Mouse (Mus musculus) left cerebral cortex, adult 9 months (tissue): ENCODE measurements around the gene Slmap.
A peak's percentile ranks its signal among the peaks of the same experiment; 100 is the strongest.

Experiments
- DNase-seq, 2 experiments: peaks; one replicate each; pipeline ENCODE4 v3.0.0; 2022; ENCODE audit warnings: low spot score in 2 of 2

Gene Slmap

DNA sequence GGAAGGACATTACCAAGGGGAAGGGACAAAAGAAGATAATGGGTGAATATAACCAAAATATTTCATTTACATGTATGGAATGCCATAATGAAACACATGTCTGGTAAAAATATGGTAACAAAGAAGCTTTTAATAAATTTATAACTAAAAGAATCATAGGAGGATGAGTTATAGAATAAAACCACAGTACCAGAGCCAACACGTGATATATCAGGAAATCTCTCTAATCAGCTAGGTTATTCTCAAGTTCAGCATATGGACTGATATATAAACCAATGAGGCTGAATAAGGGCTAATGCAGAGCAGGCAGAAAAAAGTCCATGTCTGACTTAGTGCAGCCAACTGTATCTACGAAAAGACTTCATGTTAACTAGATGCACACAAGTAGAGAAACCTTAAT lies 58.3 kb downstream of the Slmap start:
- DNase-seq, result no peak

DNA sequence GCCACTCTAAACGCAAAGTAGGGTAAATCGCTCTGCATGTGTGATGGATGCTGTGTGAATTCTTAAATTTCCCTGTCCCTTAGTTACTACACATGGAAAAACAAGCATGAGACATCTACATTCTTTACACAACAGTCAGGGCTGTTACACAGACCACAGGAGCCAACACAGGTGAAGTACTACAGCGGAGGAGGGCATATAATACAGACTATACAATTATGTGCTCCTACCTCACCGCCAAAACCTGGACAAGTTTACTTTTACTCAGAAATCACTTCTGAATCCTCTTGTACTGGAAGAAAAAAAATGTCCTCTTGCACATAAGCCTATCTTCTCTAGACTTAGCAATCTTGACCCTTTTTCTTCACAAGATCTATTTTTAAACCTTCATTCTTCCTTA lies 66.8 kb downstream of the Slmap start:
- no peak for DNase-seq

GRCm38 (mm10) chr14:26466544-26467125 lies 68.1 kb downstream of the Slmap start:
- DNase-seq, result no peak

DNA sequence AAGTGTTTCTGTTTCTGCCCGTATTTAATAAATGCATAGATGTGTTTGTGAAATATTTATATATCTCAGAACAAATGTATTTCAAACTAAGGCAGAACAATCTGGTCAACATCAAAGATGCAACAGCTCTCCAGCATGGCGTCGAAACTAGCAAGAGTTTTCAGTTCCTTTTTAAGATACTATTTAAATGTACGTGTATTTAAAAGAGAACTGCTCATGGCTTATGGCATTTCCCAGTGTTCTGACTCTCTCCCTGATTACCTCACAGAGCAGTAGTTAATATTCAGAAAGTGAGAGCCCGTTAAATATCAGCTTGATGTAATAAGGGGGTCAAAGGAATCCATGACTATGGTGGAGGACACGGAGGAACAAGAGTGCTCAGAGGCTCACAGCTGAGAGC lies 68.8 kb downstream of the Slmap start:
- no peak for DNase-seq

- peak in 1 of 2 experiments; percentile 22 for DNase-seq
Observed at GRCm38 (mm10) chr14:26459516-26459915, 75.2 kb downstream of the Slmap start.

DNA sequence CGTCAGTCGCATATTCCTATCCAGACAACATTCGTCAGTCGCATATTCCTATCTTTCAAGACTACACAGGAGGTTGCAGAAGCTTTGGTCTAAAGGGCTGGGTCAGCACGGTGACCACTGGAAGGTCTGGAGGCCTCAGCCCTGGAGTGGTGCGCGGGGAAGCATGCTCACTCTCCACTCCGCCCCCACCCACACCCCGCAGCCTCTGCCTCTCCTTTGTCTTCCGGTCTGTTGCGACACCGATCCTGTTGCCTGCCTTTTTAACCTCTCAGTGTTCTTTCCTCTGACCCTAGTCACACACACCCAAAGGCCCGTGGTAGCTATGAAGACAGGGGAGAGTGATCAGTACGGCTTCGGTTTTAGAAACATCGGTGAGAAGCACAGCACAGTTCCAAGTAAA lies 79.9 kb downstream of the Slmap start:
- DNase-seq, result no peak

DNA sequence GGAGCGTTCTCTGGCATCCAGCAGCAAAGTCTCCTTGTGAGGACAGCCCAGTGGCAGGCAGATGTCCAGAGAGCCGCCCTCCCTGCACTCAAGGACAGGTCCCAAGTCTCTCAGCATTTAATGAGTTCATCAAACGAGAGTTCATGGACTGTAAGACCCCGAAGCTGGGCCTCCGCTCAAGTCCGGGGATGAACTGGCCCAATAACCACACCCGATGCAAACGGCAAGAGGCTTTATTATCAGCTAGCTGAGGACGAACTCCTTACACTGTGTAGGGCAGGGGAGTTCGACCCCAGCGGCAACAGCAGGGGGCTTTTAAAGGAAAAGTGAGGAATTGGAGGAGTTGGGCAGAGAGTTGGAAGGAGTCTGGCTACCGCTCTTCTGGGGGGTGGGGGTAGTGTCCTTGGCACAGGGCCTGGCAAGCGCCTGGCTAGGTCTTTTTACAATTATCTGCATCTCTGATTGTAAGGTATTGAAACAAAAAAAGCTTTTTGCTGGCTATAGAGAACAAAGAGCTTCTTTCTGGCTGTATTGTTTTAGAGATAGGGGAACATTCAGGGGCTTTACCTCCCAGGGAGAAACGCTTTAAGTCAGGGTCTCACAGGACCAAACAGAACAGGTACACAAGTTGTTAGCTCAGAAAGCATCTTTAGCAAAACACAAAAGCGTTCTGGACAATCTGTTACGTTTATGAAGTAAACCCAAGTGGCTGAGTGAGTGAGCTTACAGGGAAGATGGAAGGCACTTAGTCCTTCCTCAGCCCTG lies 84.5 kb downstream of the Slmap start:
- no peak for DNase-seq

DNA sequence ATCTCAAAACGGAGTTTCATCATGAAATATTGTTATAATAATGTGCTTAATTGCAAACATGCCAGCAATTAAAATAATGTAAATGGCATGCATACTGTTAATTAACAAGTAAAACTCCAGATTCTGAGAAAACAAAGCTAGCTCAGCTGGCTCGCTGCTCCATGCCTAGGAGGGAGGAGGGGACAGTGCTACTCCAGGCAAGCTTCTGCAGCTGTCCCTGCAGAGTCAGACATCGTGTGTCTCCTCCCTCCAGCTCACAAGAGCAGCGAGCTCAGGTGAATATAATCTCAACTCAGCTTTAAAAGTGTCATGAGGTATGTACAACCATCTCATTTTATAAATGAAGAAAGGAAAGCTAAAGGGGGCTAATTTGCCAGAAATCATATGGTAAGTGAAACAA lies 86.2 kb downstream of the Slmap start:
- DNase-seq, result no peak

GRCm38 (mm10) chr14:26447223-26447622 lies 87.5 kb downstream of the Slmap start:
- DNase-seq, result no peak

DNA sequence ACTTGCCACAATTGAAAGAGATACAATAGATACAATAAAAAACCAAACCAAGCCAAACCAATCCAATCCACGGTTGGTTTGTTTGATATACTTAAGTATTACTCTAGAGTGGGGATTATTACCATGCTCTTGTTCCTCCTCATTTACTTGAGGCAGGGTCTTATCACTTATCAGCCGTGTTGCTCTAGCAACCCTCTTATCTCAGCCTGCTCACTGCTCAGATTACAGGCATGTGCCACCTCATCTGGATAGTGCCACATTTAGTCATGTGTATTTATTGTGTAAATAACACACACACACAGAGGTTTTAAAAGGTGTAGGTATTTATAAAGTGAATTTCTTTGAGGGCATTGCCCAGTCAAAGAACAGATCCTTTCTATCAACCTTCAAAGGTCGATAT lies 88.2 kb downstream of the Slmap start:
- no peak for DNase-seq

- no peak for DNase-seq
Observed at GRCm38 (mm10) chr14:26442534-26442933, 92.2 kb downstream of the Slmap start.

DNA sequence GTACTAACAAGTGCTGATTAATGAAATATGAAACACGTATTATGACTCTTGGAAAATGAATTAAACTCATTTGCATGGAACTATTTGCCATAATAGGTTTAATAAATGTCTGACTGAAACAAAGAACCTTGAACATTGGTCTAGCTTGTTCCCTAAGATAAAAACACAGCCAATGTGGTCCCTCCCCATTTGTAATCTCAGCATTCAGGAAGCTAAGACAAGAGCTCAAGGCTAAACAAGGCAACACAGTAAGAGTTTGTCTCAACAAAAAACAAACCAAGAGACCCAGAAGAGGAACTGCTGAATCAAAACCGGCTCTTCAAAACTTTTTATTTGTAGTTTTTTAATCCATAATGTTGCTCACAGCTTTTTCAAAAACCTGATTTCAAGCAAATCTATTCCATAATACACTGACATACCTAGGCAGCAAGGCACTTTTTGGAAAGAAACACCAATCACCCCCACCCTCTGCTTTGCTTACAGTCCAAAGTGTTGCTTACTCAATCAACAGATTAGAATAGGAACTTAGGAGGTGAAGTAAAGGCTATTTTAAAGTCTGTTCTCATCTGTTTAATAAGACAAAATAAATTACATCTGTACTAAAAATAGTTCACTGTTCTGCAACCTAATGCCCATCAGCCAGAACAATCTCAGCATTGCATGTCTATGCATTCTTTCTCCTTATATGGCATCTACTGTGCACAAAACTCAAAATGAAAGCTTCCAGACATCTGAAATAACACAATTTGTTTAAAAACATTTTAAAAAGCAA lies 93.5 kb downstream of the Slmap start:
- DNase-seq, result no peak

GRCm38 (mm10) chr14:26439996-26440395 lies 94.7 kb downstream of the Slmap start:
- DNase-seq, result no peak

DNA sequence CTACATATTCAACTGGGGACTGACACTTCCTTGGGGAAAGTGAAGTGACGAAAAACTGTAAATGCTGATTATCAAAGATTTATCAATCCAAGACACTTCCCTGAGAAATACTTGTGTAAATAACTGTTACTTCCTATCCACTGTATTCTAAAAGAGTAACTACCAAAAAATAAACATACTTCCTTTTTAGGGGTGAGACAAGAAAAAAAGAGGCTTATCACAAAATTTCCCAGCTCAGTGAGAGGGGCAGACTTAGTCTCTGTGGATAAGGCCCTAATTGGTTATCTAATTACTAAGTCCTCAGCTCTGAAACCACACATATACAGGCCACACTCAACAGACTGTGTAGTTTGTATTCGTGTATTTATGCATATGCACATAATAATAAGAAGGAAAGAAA lies 97.0 kb downstream of the Slmap start:
- no peak for DNase-seq

- DNase-seq, result no peak
Observed at GRCm38 (mm10) chr14:26436304-26436703, 98.4 kb downstream of the Slmap start.

- no peak for DNase-seq
Observed at GRCm38 (mm10) chr14:26432320-26432719, 102.4 kb downstream of the Slmap start.

DNA sequence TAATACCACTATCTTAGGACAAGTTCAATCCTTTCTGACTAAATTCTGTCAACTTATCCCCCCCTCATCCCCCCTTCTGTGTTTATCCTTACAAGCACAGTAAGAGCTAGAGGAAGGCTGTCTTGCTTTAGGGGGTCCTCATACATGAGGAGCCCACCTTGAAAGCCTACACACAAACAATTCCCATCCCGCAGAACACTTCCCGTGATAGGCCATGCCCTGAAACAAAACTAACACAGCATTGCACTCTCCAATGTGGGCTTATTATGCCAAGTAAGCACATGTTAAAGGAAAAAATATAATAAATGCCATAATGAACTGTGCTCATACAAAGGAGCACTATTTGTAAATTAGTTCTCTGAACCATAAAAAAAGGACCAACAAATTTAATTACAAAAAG lies 102.8 kb downstream of the Slmap start:
- no peak for DNase-seq

GRCm38 (mm10) chr14:26420231-26420630 lies 114.5 kb downstream of the Slmap start:
- no peak for DNase-seq

DNA sequence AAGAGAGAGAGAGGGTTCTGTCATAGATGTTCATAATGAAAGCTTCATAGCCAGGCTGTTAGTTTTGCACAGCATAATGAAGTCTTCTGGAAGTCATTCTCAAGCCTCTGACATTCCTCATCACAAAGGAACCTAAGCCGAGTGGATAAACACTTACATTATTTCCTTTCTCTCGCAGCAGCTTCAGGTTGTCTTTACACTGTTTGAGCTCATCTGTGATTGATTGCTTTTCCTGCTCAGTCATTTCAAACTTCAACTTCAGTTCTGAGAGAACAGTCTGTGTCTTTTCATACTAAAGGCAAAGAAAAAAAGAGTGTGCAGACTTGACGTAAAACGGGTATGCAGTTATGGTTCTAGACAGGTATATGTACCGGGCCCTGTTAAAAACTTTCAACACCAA lies 116.8 kb downstream of the Slmap start:
- DNase-seq, result no peak

DNA sequence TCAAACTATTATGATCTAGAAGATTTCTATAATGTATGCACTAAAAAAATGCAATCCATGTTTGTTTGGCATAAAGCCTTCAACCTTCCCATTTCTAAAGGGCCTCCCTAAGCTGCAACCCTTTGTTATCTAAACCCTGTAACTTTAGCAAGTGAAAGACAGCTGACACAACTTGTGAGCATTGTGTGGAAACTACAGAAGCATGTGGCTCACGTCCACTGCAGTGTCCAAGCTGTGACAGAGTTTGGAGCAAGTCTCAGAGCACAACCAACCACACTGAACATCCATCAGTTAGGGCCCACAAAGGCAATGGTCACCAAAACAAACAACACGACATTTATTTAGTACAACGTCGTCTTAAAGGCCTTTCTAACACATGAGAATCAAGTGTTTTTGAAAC lies 117.6 kb downstream of the Slmap start:
- no peak for DNase-seq

DNA sequence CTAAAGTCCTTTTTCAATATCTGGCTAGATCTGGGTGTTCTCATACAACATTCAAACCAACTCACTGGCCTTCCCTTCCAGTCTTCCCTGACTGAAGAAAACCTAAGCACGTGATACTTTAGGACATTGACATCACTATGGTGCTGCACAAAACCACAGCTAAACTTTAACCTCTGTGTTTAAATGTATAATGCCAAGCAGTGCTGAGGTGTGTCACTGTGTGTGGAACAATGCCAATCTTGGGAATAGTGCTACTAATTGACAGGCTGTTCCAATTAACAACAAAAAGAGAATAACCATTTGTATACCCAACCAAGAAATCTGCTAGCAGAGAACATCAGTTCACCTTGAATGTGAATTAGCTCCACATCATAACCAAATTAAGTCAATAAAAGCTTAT lies 121.2 kb downstream of the Slmap start:
- DNase-seq, result no peak

DNA sequence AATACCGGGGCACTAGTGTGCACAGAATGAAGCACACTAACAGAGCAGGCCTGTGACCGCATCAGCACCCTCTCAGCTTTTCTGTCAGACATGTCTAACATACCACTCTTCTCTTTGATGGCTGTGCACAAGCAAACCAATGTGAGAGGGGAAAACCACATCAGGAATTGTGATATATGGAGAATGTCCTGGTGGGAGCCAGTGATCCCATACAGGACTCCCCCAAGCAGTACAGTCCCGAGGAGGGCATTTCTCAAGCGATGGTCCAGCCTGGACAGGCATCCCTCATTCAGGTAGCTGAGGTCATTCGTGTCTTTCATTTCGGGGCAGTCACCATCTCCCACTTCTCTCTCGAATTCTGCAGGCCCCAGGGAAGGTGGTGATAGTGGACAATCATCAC lies 128.0 kb downstream of the Slmap start:
- no peak for DNase-seq
